Mouse (Mus musculus): ENCODE measurements around the gene Tmem198. TPM values are rescaled to one million over a fixed set of nuclear protein-coding genes. Genes with fewer than 3 reads are reported as not detected.

The Tmem198 gene
- polyA plus RNA-seq, 1 experiment: 0.27 TPM

DNA sequence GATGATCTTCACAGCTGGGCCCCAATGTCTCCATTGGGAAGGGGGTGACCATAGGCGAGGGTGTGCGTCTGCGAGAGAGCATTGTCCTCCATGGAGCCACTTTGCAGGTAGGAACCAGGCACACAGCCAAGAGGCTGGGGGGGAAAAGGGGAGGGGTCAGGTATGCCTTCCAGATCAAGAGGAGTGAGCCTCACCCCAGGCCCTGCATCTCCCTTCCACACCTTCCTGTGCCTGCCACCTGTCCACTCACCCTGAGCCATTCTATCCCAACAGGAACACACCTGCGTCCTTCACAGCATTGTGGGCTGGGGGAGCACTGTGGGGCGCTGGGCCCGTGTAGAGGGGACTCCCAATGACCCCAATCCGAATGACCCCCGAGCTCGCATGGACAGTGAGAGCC lies 37.2 kb upstream of the Tmem198 start:
- Histone ChIP-seq H3K9me3 (replicated peaks; ENCODE audit: control insufficient read depth, insufficient read depth, low read length, poor library complexity, severe bottlenecking) (no peaks in the 10 kb centered on the region), H3K4me1 (ENCODE audit: control insufficient read depth, insufficient read depth, low read length) (peaks cover 6% of the 10 kb centered on the region), H3K27me3 (ENCODE audit: control insufficient read depth, insufficient read depth, low read length, poor library complexity, severe bottlenecking) (no peaks in the 10 kb centered on the region), H3K4me3 (ENCODE audit: low read depth, low read length) (no peak overlapping the region), H3K9ac (ENCODE audit: low read depth, poor library complexity, severe bottlenecking) (no peak overlapping the region), H3K27ac (ENCODE audit: insufficient read depth, low read length) (no peak overlapping the region), H3K36me3 (ENCODE audit: control insufficient read depth, insufficient read depth, low read length, poor library complexity, severe bottlenecking) (no peaks in the 10 kb centered on the region)
- TF ChIP-seq EP300 (IDR thresholded peaks at IDR 0.05; ENCODE audit: insufficient read depth, low read depth, low read length) (no peak), CTCF (IDR thresholded peaks at IDR 0.05; ENCODE audit: low read depth, low read length) (no peak), POLR2A (IDR thresholded peaks at IDR 0.05; ENCODE audit: insufficient read depth, low read length) (no peak)

DNA sequence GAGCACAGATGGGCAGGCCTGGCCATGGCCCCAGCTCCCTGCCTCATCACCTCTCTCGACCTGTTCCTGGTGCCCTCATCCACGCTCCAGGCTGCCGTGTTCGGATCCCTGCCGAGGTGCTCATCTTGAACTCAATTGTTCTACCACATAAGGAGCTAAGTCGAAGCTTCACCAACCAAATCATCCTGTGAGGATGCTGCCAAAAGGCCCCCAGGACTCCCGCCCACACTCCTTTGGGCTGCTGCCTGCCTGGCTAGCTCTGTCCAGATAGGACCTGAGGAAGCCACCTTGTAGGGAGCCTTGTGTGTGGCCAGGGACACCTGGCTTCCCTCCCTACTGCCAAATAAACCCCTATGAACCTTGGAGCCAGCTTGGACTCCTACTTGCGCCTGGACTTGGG lies 36.5 kb upstream of the Tmem198 start:
- no peak overlapping the region for H3K9ac ChIP-seq (ENCODE audit: low read depth, poor library complexity, severe bottlenecking)
- H3K4me3 ChIP-seq (ENCODE audit: low read depth, low read length): no peak overlapping the region
- peaks cover 6% of the 10 kb centered on the region for H3K4me1 ChIP-seq (ENCODE audit: control insufficient read depth, insufficient read depth, low read length)
- no peaks in the 10 kb centered on the region for H3K9me3 ChIP-seq (replicated peaks; ENCODE audit: control insufficient read depth, insufficient read depth, low read length, poor library complexity, severe bottlenecking)
- no peaks in the 10 kb centered on the region for H3K27me3 ChIP-seq (ENCODE audit: control insufficient read depth, insufficient read depth, low read length, poor library complexity, severe bottlenecking)
- TF ChIP-seq EP300 (IDR thresholded peaks at IDR 0.05; ENCODE audit: insufficient read depth, low read depth, low read length) (no peak), CTCF (IDR thresholded peaks at IDR 0.05; ENCODE audit: low read depth, low read length) (no peak), POLR2A (IDR thresholded peaks at IDR 0.05; ENCODE audit: insufficient read depth, low read length) (no peak)
- H3K36me3 ChIP-seq (ENCODE audit: control insufficient read depth, insufficient read depth, low read length, poor library complexity, severe bottlenecking): no peaks in the 10 kb centered on the region
- no peak overlapping the region for H3K27ac ChIP-seq (ENCODE audit: insufficient read depth, low read length)

DNA sequence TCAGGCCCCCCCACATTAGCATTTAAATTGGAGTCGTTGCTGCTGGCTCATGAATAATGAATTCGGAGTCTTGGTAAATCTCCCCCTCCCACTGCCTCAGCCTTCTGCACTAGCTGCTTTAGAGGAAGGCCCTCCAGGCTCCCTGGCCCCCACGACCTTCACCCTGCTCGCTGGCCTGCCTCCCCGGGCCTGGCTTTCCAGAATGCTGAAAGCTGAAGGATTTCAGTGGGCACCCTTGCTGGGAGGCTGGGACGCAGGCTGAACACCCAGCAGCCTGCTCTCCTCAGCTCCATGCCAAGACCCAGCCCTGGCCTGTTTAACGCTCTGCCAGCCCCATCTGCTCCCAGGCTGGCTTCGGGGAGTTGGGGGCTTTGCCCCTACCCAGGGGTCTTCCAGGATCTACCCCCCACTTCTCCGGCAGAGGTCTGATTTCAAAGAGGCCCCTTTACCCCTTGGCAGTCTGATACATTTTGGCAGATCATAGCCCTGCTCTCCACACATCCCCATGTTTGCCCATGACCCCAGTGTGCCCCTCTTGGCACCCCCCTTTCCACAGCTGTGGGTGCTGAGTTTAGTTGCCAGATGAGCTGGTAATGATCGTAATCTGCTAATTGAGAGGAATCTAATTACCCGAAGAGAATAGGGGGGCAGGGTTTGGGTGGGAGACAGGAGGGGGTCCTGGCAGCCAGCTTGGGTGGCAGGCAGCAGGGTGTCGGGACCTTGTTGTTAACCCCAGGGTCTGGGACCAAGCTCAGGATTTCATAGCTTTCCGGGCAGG lies 35.9 kb upstream of the Tmem198 start:
- H3K9me3 ChIP-seq (replicated peaks; ENCODE audit: control insufficient read depth, insufficient read depth, low read length, poor library complexity, severe bottlenecking): no peaks in the 10 kb centered on the region
- no peaks in the 10 kb centered on the region for H3K27me3 ChIP-seq (ENCODE audit: control insufficient read depth, insufficient read depth, low read length, poor library complexity, severe bottlenecking)
- H3K4me3 ChIP-seq (ENCODE audit: low read depth, low read length): no peak overlapping the region
- H3K9ac ChIP-seq (ENCODE audit: low read depth, poor library complexity, severe bottlenecking): 0 out of 2 replicates have a peak overlapping the region, but pooled peaks have one; percentile 12
- peaks cover 8% of the 10 kb centered on the region for H3K4me1 ChIP-seq (ENCODE audit: control insufficient read depth, insufficient read depth, low read length)
- no peaks in the 10 kb centered on the region for H3K36me3 ChIP-seq (ENCODE audit: control insufficient read depth, insufficient read depth, low read length, poor library complexity, severe bottlenecking)
- TF ChIP-seq EP300 (IDR thresholded peaks at IDR 0.05; ENCODE audit: insufficient read depth, low read depth, low read length): peak; percentile 1; the same call in 1 of the 2 replicates
- TF ChIP-seq CTCF (IDR thresholded peaks at IDR 0.05; ENCODE audit: low read depth, low read length): no peak
- H3K27ac ChIP-seq (ENCODE audit: insufficient read depth, low read length): no peak overlapping the region

DNA sequence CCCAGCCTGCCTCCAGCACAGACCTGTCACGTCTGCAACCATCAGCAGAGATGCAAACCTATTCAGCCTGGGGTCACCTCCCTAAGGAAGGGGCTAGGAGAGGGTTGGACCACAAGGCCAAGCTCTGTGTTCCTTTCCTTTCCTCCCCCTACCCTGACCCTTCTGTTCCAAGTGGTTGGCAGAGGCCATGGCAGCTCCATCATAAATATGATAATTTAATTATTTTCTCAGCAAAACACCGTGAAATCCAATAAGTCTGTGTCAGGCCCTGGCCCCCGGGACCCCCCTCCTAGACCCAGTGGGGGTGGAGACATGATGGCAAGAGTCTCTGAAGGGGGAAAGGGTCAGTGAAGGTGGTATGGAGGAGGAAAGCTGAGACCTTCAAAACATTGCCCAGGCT lies 35.1 kb upstream of the Tmem198 start:
- Histone ChIP-seq H3K4me3 (ENCODE audit: low read depth, low read length) (no peak overlapping the region), H3K36me3 (ENCODE audit: control insufficient read depth, insufficient read depth, low read length, poor library complexity, severe bottlenecking) (no peaks in the 10 kb centered on the region), H3K9ac (ENCODE audit: low read depth, poor library complexity, severe bottlenecking) (no peak overlapping the region), H3K27me3 (ENCODE audit: control insufficient read depth, insufficient read depth, low read length, poor library complexity, severe bottlenecking) (no peaks in the 10 kb centered on the region), H3K27ac (ENCODE audit: insufficient read depth, low read length) (no peak overlapping the region), H3K4me1 (ENCODE audit: control insufficient read depth, insufficient read depth, low read length) (peaks cover 8% of the 10 kb centered on the region), H3K9me3 (replicated peaks; ENCODE audit: control insufficient read depth, insufficient read depth, low read length, poor library complexity, severe bottlenecking) (no peaks in the 10 kb centered on the region)
- no peak for TF ChIP-seq POLR2A (IDR thresholded peaks at IDR 0.05; ENCODE audit: insufficient read depth, low read length)

DNA sequence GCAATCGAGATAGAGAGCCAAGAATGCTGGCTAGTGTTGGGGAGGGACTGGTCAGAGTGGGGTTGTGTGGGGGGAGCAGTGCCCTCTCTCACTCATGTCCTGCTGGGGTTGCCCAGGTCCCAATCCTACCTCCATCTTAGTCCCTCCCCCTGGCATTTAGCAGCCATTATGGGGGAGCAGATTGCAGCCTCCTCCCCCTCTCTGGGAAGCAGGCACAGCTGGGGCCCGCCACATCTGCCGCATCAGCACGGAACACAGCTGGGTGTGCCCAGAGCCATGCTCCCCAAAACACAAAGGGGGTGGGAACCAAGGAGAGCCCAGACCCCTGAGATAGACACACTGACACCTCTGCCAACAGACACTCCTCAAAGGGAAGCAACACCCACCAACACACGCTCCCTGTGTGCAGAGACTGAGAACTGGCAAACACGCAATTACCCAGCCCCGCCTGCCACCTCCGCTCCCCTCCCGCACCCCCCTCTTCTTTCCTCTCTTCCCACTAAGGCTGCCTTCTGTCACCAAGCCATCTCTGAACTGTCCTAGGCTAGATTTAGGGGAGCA lies 34.1 kb upstream of the Tmem198 start:
- no peak overlapping the region for H3K9ac ChIP-seq (ENCODE audit: low read depth, poor library complexity, severe bottlenecking)
- no peak overlapping the region for H3K4me3 ChIP-seq (ENCODE audit: low read depth, low read length)
- TF ChIP-seq CTCF (IDR thresholded peaks at IDR 0.05; ENCODE audit: low read depth, low read length) (no peak), EP300 (IDR thresholded peaks at IDR 0.05; ENCODE audit: insufficient read depth, low read depth, low read length) (no peak), POLR2A (IDR thresholded peaks at IDR 0.05; ENCODE audit: insufficient read depth, low read length) (no peak)
- H3K4me1 ChIP-seq (ENCODE audit: control insufficient read depth, insufficient read depth, low read length): peaks cover 8% of the 10 kb centered on the region
- no peaks in the 10 kb centered on the region for H3K36me3 ChIP-seq (ENCODE audit: control insufficient read depth, insufficient read depth, low read length, poor library complexity, severe bottlenecking)
- H3K27me3 ChIP-seq (ENCODE audit: control insufficient read depth, insufficient read depth, low read length, poor library complexity, severe bottlenecking): no peaks in the 10 kb centered on the region
- no peak overlapping the region for H3K27ac ChIP-seq (ENCODE audit: insufficient read depth, low read length)
- no peaks in the 10 kb centered on the region for H3K9me3 ChIP-seq (replicated peaks; ENCODE audit: control insufficient read depth, insufficient read depth, low read length, poor library complexity, severe bottlenecking)
